Mouse (Mus musculus) neural tube, embryonic 11.5 days (tissue): ENCODE data around the gene Cdon. TPM values are rescaled to one million over a fixed set of nuclear protein-coding genes. Genes with fewer than 3 reads are reported as not detected.

Source experiments
- ATAC-seq: fragments of 200-750 bp; cut with Nextera tagmentation; 2 replicates; pipeline ENCODE4 v1.8.0; 2017; ENCODE audit warnings: moderate number of reproducible peaks, mild to moderate bottlenecking, moderate TSS enrichment, moderate library complexity; ENCODE audit not compliant: insufficient read depth, low FRiP score, low TSS enrichment
- DNase-seq: peaks from one replicate; pipeline ENCODE4 v3.0.0-alpha.2; 2015; ENCODE audit warnings: low spot score
- H3K27ac ChIP-seq: fragments of 300-500 bp; sonication (generic); 2 replicates; pipeline ENCODE4 v1.5.1; 2014; ENCODE audit warnings: low read depth, mild to moderate bottlenecking, low read length
- H3K27me3 ChIP-seq: fragments of 300-500 bp; sonication (generic); 2 replicates; pipeline ENCODE4 v1.6.1; 2014; ENCODE audit warnings: mild to moderate bottlenecking, low read length, mixed read lengths; ENCODE audit not compliant: control insufficient read depth, insufficient read depth
- H3K36me3 ChIP-seq: fragments of 300-500 bp; sonication (generic); 2 replicates; pipeline ENCODE4 v1.6.1; 2014; ENCODE audit warnings: mild to moderate bottlenecking, low read length, moderate library complexity, mixed read lengths; ENCODE audit not compliant: control insufficient read depth, insufficient read depth
- H3K4me1 ChIP-seq: fragments of 300-500 bp; sonication (generic); 2 replicates; pipeline ENCODE4 v1.6.1; 2014; ENCODE audit warnings: low read length, mixed read lengths; ENCODE audit not compliant: control insufficient read depth, insufficient read depth
- H3K4me2 ChIP-seq: fragments of 300-500 bp; sonication (generic); 2 replicates; pipeline ENCODE4 v1.6.1; 2014; ENCODE audit warnings: low read depth, mild to moderate bottlenecking, moderate library complexity
- H3K4me3 ChIP-seq: fragments of 300-500 bp; sonication (generic); 2 replicates; pipeline ENCODE4 v1.5.1; 2014; ENCODE audit warnings: low read depth, low read length
- H3K9ac ChIP-seq: fragments of 300-500 bp; sonication (generic); 2 replicates; pipeline ENCODE4 v1.6.1; 2014; ENCODE audit warnings: mild to moderate bottlenecking, low read length
- H3K9me3 ChIP-seq: fragments of 300-500 bp; sonication (generic); 2 replicates; pipeline ENCODE4 v1.6.1; 2016; ENCODE audit warnings: low read length; ENCODE audit not compliant: control insufficient read depth
- WGBS: fragments of 180-500 bp; shearing (Covaris S2); extraction: QIAGEN DNeasy Blood & Tissue Kit; methylation state at CpG from one replicate; pipeline ENCODE4 v1.1.7; 2014; 5-methylcytosine and 5-hydroxymethylcytosine counted together
- polyA plus RNA-seq: library from polyadenylated mRNA; unstranded; fragments of >200 nt; fragmentation: Nextera tagmentation; extraction: Ambion mirVana; gene quantifications from 2 replicates; pipeline ENCODE4 v1.2.1, GENCODE M21; 2014

Cdon gene
- polyA plus RNA-seq, 1 experiment from 2014 or later = 8.5 TPM

- Histone ChIP-seq H3K4me3 (no peak overlapping the region), H3K9me3 (no peaks in the 10 kb centered on the region), H3K4me1 (no peaks in the 10 kb centered on the region), H3K4me2 (no peak overlapping the region), H3K27me3 (no peaks in the 10 kb centered on the region), H3K27ac (no peak overlapping the region), H3K36me3 (no peaks in the 10 kb centered on the region), H3K9ac (no peak overlapping the region)
- no peak for ATAC-seq
- no peak for DNase-seq
- WGBS = 88% methylated on average over 9 of the region's 9 CpGs
Measured at GRCm38 (mm10) chr9:35546745-35547144, 125.8 kb downstream of the Cdon start.

GRCm38 (mm10) chr9:35548455-35548854, 127.5 kb downstream of the Cdon start:
- H3K4me3 ChIP-seq = no peak overlapping the region
- H3K9ac ChIP-seq = no peak overlapping the region
- no peak overlapping the region for H3K4me2 ChIP-seq
- DNase-seq (no peak), ATAC-seq (no peak)
- H3K27ac ChIP-seq = no peak overlapping the region
- H3K9me3 ChIP-seq = no peaks in the 10 kb centered on the region
- no peaks in the 10 kb centered on the region for H3K27me3 ChIP-seq
- H3K36me3 ChIP-seq = no peaks in the 10 kb centered on the region
- WGBS = 83% methylated on average over 9 of the region's 9 CpGs
- no peaks in the 10 kb centered on the region for H3K4me1 ChIP-seq

- no peaks in the 10 kb centered on the region for H3K36me3 ChIP-seq
- no peak for DNase-seq
- H3K9ac ChIP-seq = no peak overlapping the region
- H3K4me1 ChIP-seq = no peaks in the 10 kb centered on the region
- no peaks in the 10 kb centered on the region for H3K9me3 ChIP-seq
- WGBS = 88% methylated on average over 12 of the region's 12 CpGs
- H3K4me3 ChIP-seq = no peak overlapping the region
- H3K27me3 ChIP-seq = no peaks in the 10 kb centered on the region
- H3K4me2 ChIP-seq = no peak overlapping the region
- ATAC-seq = no peak
- H3K27ac ChIP-seq = no peak overlapping the region
Measured at GRCm38 (mm10) chr9:35556494-35557102, 135.7 kb downstream of the Cdon start.

Other genes with a start within 250 kb of the Cdon start
- 88.7 and 92.0 TPM in 2 replicates for gene Dcps, start 245.1 kb upstream of the Cdon start, polyA plus RNA-seq
- 102 and 105 TPM in 2 replicates for gene Srpr, start 221.0 kb upstream of the Cdon start, polyA plus RNA-seq
- gene Tirap, start 220.8 kb upstream of the Cdon start, polyA plus RNA-seq = 15.1 and 16.6 TPM in 2 replicates
- gene Foxred1, start 210.1 kb upstream of the Cdon start, polyA plus RNA-seq = 34.7 and 35.6 TPM in 2 replicates
- 74.9 and 78.6 TPM in 2 replicates for gene Fam118b, start 153.3 kb upstream of the Cdon start, polyA plus RNA-seq
- gene Rpusd4, start 153.3 kb upstream of the Cdon start, polyA plus RNA-seq = 29.4 and 32.4 TPM in 2 replicates
- not detected in 2 replicates for gene Gm1113, start 97.1 kb downstream of the Cdon start, polyA plus RNA-seq
- 11.3 and 11.4 TPM in 2 replicates for gene Ddx25, start 137.4 kb downstream of the Cdon start, polyA plus RNA-seq
- 19.6 and 20.9 TPM in 2 replicates for gene Pus3, start 137.5 kb downstream of the Cdon start, polyA plus RNA-seq
- 0.53 and 0.66 TPM in 2 replicates for gene Pate2, start 149.2 kb downstream of the Cdon start, polyA plus RNA-seq
- gene Hyls1, start 149.3 kb downstream of the Cdon start, polyA plus RNA-seq = 28.1 and 28.8 TPM in 2 replicates
- gene Pate4, start 190.8 kb downstream of the Cdon start, polyA plus RNA-seq = not detected in 2 replicates
- not detected in 2 replicates for gene Pate3, start 227.1 kb downstream of the Cdon start, polyA plus RNA-seq